Mouse (Mus musculus): Measurements from ENCODE around the gene Rnf133.

Gene Rnf133

DNA sequence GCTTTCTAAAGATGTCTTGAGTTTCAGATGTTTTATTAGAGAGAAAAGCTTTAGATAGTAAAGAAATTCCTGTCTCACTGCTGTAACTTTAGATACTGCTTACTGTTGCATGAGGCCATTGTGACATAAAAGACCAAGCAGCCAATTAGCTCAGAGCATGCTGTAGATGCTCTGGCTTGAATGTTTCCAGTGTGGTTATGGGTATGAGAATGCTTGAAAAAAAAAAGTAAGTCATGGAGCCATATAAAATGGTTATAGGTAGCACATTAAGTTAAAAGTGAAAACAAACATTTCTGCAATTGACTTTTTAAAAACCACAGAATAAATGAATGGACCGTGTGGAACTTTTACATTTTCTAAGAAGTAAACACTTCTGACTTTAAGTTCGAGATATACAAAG, at the start of gene Rnf133:
Gene Rnf133, minus strand, starts transcription at position 101 of the 400 bp plus-strand sequence.
- no peak for DNase-seq (ENCODE audit: low spot score in 2 of 2)

DNA sequence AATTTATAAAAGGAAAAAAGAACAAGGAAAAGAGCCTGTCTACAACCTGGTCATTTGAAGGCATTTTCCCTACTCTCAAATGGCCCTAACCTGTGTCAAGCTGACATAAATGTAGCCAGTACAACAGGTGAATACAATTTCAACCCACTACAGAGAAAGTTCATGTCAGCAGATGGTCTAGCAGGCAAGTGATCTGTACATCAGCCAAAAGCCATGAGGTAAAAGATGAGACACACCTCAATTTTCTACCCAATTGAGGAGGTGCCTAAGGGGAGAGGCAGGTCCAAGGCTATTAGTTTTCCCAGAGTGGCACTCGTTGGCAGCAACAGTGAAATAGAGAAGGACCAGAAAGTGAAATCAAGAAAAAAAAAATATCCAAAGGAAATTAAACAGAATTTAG, 28.1 kb upstream of the Rnf133 start:
- DNase-seq (ENCODE audit: low spot score in 2 of 2): no peak

DNA sequence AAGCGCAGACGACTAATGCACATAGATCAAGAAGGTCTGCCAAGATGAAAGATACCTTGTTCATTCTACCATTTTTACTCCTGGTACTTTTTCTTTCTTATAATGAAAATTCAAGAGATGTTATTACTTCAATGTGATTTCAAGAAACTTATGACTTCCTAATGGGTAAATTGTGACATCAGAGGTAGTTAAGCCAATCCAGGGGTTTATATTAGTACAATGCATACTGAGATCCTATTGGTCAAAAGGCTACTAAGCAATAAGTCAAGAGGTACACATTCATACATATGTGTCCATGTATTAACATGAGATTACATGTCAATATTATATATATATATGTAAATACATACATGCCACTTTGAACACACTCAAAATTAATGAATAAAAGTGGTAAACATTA, 4.9 kb upstream of the Rnf133 start, which contains the start of gene Rnf148:
Gene Rnf148, minus strand, starts transcription at position 101 of the 400 bp plus-strand sequence.
- DNase-seq (ENCODE audit: low spot score in 2 of 2): no peak

DNA sequence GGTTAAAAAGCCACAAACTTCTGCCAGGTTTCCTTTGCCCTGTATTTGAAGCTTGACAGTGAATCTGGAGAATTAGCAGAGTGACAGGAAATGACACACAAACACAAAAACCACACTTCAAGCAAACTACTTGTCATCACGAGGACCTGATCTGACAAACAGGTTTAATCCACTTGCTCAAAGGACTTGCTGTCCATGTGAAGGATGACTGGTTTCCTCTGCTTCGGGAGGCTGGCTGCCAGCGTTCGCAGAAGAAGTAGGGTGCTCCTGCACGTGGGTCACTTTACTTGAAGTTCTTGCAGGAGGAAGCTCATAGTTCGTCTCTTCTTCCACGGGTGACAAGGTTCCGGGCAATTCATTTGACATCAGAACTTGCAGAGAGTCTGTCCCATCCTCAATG, 1.4 kb downstream of the Rnf133 start:
- DNase-seq (ENCODE audit: low spot score in 2 of 2): no peak

DNA sequence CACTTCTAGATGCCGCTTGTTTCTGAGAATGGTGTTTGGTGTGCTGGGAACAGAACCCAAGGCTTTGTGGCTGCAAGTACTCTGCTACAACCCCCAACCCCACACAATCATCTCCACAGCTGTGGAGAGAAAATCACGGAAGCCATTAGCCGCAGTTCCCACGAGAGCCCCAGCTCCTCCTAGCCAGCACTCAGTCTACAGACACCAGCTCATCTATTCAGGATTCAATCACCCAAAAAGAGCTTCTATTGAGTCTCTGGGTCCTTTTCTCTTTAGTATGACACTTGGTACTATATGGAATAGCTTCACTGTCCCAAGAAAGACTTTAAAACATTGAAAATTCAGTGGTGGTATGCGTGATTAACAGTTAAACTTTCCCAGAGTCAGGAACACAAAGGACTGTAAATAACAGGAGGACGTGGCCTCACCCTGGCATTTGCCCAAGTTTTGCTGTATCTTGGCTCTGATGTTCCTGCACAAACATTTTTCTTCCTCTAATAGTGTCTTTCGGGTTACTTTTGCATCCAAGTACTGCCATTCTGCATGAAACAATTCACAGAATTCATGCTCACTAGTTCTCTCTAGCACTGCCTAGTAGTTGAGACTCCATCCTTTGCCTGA, 2.4 kb downstream of the Rnf133 start:
- DNase-seq (ENCODE audit: low spot score in 2 of 2): no peak

DNA sequence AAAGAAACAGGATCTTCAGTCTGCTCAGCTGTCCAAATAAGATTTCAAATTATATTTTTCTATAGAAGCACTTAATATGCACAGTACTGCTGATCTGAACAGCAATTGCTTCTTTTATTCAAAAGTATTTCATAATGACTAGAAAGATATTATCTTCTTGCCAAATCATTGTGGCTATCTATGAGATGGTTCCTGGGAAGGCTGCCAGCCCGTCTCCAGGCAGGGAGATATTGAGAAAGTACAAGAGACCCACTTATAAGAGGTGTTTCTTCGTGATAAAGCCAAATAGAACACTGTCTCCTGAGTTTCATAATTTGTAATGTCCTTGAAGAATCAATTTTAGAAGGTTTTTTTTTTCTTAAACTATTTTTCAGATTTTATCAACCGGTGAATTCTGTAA, 13.0 kb downstream of the Rnf133 start:
- DNase-seq (ENCODE audit: low spot score in 2 of 2): no peak

DNA sequence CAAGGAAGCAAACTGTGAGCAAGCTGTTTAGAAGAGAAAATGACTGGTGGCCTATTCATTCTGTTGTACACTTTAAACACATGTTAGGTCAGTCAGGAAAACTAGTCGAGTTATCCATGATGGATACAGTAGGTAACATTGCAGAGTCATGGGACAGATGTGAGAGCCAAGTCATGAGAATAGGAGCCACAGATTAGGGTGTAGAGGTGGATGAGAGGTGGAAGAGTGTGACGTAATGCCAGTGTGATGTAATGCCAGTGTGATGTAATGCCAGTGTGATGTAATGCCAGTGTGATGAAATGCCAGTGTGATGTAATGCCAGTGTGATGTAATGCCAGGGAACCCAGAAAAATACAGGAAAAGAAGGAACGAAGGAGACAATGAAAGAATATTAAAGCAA, 14.9 kb downstream of the Rnf133 start:
- DNase-seq (ENCODE audit: low spot score in 2 of 2): no peak

DNA sequence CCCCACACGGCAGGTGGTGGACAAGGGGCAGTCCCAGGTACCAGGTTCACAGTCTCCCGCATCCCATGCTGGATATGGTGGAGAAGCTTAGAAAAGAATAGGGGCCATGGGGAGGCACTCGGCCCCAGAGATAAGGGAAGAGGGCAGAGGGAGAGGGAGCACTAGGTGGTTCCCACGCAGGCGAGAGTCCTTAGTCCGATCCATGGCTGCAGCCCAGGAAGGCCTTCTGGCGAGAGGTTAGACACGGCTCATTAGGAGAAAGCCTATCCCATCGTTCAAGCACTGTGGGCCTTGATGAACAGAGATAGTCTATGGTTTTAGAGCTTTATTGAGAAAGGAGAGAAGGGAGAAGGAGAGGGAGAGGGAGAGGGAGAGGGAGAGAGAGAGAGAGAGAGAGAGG, 16.1 kb downstream of the Rnf133 start:
- DNase-seq (ENCODE audit: low spot score in 2 of 2): no peak

DNA sequence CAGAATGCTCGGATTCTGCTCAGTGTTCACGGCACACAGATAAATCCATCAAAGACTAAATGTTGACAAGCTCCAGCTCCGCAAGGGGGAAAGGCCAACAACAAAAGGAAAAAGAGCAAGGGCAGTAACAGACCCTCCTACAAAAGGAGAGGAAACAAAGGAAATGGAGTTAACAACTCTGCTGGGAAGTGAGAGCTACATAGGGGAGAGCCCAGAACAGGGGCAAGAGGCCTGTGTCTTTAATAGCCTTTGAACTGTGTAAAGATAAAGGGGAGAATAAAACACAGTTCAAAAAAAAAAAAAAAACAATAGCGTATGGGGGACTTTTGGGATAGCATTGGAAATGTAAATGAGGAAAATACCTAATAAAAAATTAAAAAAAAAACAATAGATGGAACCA, 19.6 kb downstream of the Rnf133 start:
- DNase-seq (ENCODE audit: low spot score in 2 of 2): no peak

Data from urinary bladder, adult 18-20 months (tissue).